Mouse (Mus musculus): Measurements from ENCODE around the gene Ifit1. TPM values are rescaled to one million over a fixed set of nuclear protein-coding genes. Genes with fewer than 3 reads are reported as not detected.

The Ifit1 gene
- polyA plus RNA-seq, 1 experiment from 2014 or later: 0.11 TPM

GRCm38 (mm10) chr19:34673476-34673875 lies 32.8 kb downstream of the Ifit1 start:
- Histone ChIP-seq H3K4me1 (ENCODE audit: control insufficient read depth, insufficient read depth, low read length) (no peaks in the 10 kb centered on the region), H3K27me3 (ENCODE audit: control insufficient read depth, insufficient read depth, low read length) (no peaks in the 10 kb centered on the region), H3K9ac (ENCODE audit: low read length) (no peak overlapping the region), H3K27ac (ENCODE audit: low read depth, low read length) (no peak overlapping the region), H3K4me3 (ENCODE audit: low read depth, low read length) (no peak overlapping the region), H3K36me3 (ENCODE audit: control insufficient read depth, insufficient read depth, low read length) (no peaks in the 10 kb centered on the region), H3K9me3 (ENCODE audit: control insufficient read depth, low read length) (no peaks in the 10 kb centered on the region), H3K4me2 (ENCODE audit: low read depth) (no peak overlapping the region)
- DNase-seq (ENCODE audit: low spot score) (no peak), ATAC-seq (ENCODE audit: insufficient read depth, low FRiP score, low TSS enrichment) (no peak)
- WGBS: 74% methylated on average over 7 of the region's 7 CpGs

GRCm38 (mm10) chr19:34678428-34678827 lies 37.8 kb downstream of the Ifit1 start:
- no peak for ATAC-seq (ENCODE audit: insufficient read depth, low FRiP score, low TSS enrichment)
- Histone ChIP-seq H3K36me3 (ENCODE audit: control insufficient read depth, insufficient read depth, low read length) (no peaks in the 10 kb centered on the region), H3K4me3 (ENCODE audit: low read depth, low read length) (no peak overlapping the region), H3K4me1 (ENCODE audit: control insufficient read depth, insufficient read depth, low read length) (no peaks in the 10 kb centered on the region), H3K27ac (ENCODE audit: low read depth, low read length) (no peak overlapping the region), H3K9me3 (ENCODE audit: control insufficient read depth, low read length) (no peaks in the 10 kb centered on the region), H3K9ac (ENCODE audit: low read length) (no peak overlapping the region), H3K4me2 (ENCODE audit: low read depth) (no peak overlapping the region), H3K27me3 (ENCODE audit: control insufficient read depth, insufficient read depth, low read length) (no peaks in the 10 kb centered on the region)
- WGBS: 88% methylated on average over 4 of the region's 4 CpGs
- DNase-seq (ENCODE audit: low spot score): no peak

- DNase-seq (ENCODE audit: low spot score): peak; percentile 53
- H3K27ac ChIP-seq (ENCODE audit: low read depth, low read length): no peak overlapping the region
- H3K4me3 ChIP-seq (ENCODE audit: low read depth, low read length): no peak overlapping the region
- H3K9ac ChIP-seq (ENCODE audit: low read length): no peak overlapping the region
- no peak for ATAC-seq (ENCODE audit: insufficient read depth, low FRiP score, low TSS enrichment)
- H3K9me3 ChIP-seq (ENCODE audit: control insufficient read depth, low read length): no peaks in the 10 kb centered on the region
- H3K4me2 ChIP-seq (ENCODE audit: low read depth): no peak overlapping the region
- no peaks in the 10 kb centered on the region for H3K27me3 ChIP-seq (ENCODE audit: control insufficient read depth, insufficient read depth, low read length)
- 55% methylated on average over 1 of the region's 1 CpGs for WGBS
- no peaks in the 10 kb centered on the region for H3K4me1 ChIP-seq (ENCODE audit: control insufficient read depth, insufficient read depth, low read length)
- no peaks in the 10 kb centered on the region for H3K36me3 ChIP-seq (ENCODE audit: control insufficient read depth, insufficient read depth, low read length)
Observed at GRCm38 (mm10) chr19:34684857-34685256, 44.2 kb downstream of the Ifit1 start.

DNA sequence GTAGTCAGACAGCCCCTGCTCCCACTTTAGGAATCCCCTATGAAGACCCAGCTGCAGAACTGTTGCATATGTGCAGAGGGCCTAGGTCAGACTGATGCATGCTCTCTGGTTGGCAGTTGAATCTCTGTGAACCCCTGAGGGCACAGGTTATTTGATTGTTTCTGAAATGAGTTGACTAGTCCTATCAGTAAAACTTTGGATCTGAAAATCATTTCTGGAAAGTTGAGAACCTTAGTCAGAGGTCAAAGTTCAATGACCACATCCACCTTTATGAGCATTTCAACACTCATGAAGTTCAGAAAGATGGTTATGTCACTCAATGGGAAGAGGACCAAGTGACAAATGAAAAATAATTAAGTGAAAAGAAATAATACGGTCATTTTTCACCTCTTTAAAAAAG lies 44.9 kb downstream of the Ifit1 start:
- no peaks in the 10 kb centered on the region for H3K27me3 ChIP-seq (ENCODE audit: control insufficient read depth, insufficient read depth, low read length)
- H3K4me1 ChIP-seq (ENCODE audit: control insufficient read depth, insufficient read depth, low read length): no peaks in the 10 kb centered on the region
- no peak overlapping the region for H3K27ac ChIP-seq (ENCODE audit: low read depth, low read length)
- H3K9me3 ChIP-seq (ENCODE audit: control insufficient read depth, low read length): no peaks in the 10 kb centered on the region
- no peak for DNase-seq (ENCODE audit: low spot score)
- ATAC-seq (ENCODE audit: insufficient read depth, low FRiP score, low TSS enrichment): no peak
- H3K4me3 ChIP-seq (ENCODE audit: low read depth, low read length): no peak overlapping the region
- H3K36me3 ChIP-seq (ENCODE audit: control insufficient read depth, insufficient read depth, low read length): no peaks in the 10 kb centered on the region
- H3K9ac ChIP-seq (ENCODE audit: low read length): no peak overlapping the region
- 91% methylated on average over 1 of the region's 1 CpGs for whole genome bisulfite sequencing
- H3K4me2 ChIP-seq (ENCODE audit: low read depth): no peak overlapping the region

DNA sequence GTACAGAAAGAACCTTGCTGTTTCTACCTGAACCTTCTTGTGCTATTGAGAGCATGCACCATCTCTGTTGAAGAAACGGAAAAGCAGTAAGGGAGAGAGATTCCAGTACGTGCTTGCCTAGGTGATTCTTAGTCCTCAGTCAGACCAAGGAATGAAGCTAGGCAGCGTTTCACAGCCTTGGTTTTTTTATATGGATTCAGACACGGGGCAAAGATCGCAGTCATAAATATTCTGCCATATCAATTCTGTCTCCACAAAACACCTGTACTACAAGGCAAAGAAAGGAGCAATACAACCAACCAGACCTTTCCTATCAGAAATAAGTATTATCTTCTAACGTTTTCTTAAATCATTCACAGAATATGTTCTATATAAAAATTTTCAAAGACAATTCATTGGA lies 50.7 kb downstream of the Ifit1 start:
- no peaks in the 10 kb centered on the region for H3K9me3 ChIP-seq (ENCODE audit: control insufficient read depth, low read length)
- H3K4me3 ChIP-seq (ENCODE audit: low read depth, low read length): no peak overlapping the region
- WGBS: 88% methylated on average over 6 of the region's 6 CpGs
- no peak overlapping the region for H3K9ac ChIP-seq (ENCODE audit: low read length)
- H3K36me3 ChIP-seq (ENCODE audit: control insufficient read depth, insufficient read depth, low read length): no peaks in the 10 kb centered on the region
- ATAC-seq (ENCODE audit: insufficient read depth, low FRiP score, low TSS enrichment): no peak
- no peak overlapping the region for H3K27ac ChIP-seq (ENCODE audit: low read depth, low read length)
- no peaks in the 10 kb centered on the region for H3K4me1 ChIP-seq (ENCODE audit: control insufficient read depth, insufficient read depth, low read length)
- H3K4me2 ChIP-seq (ENCODE audit: low read depth): no peak overlapping the region
- no peaks in the 10 kb centered on the region for H3K27me3 ChIP-seq (ENCODE audit: control insufficient read depth, insufficient read depth, low read length)
- no peak for DNase-seq (ENCODE audit: low spot score)

DNA sequence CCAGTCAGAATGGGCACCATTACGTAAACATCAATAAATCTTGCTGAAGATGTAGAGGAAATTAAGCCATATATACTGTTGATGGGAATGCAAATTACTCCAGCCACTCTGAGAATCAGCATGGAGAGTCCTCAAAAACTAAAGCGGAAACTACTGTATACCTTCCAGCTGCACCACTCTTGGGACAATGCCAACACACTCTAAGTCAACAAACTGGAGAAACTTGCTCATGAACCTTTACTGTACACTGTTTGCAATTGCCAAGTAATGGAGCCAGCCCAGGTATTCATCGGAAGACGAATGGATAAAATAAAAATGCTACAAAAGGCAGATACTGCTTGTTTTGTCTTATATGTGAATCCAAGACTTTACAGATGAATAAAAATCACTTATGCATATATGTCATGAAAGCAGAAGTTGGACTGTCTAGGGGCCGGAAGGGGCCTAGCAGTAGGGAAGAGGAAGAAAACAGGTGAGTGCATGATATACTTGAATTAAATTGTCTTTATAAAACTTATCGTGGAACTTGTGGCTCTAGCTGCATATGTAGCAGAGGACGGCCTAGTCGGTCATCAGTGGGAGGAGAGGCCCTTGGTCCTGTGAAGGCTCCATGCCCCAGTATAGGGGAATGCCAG lies 55.8 kb downstream of the Ifit1 start:
- no peak overlapping the region for H3K4me3 ChIP-seq (ENCODE audit: low read depth, low read length)
- no peak overlapping the region for H3K4me2 ChIP-seq (ENCODE audit: low read depth)
- H3K36me3 ChIP-seq (ENCODE audit: control insufficient read depth, insufficient read depth, low read length): no peaks in the 10 kb centered on the region
- 92% methylated on average over 8 of the region's 8 CpGs for WGBS
- no peak for ATAC-seq (ENCODE audit: insufficient read depth, low FRiP score, low TSS enrichment)
- H3K4me1 ChIP-seq (ENCODE audit: control insufficient read depth, insufficient read depth, low read length): no peaks in the 10 kb centered on the region
- no peak for DNase-seq (ENCODE audit: low spot score)
- no peaks in the 10 kb centered on the region for H3K27me3 ChIP-seq (ENCODE audit: control insufficient read depth, insufficient read depth, low read length)
- no peak overlapping the region for H3K9ac ChIP-seq (ENCODE audit: low read length)
- no peak overlapping the region for H3K27ac ChIP-seq (ENCODE audit: low read depth, low read length)
- H3K9me3 ChIP-seq (ENCODE audit: control insufficient read depth, low read length): no peaks in the 10 kb centered on the region

DNA sequence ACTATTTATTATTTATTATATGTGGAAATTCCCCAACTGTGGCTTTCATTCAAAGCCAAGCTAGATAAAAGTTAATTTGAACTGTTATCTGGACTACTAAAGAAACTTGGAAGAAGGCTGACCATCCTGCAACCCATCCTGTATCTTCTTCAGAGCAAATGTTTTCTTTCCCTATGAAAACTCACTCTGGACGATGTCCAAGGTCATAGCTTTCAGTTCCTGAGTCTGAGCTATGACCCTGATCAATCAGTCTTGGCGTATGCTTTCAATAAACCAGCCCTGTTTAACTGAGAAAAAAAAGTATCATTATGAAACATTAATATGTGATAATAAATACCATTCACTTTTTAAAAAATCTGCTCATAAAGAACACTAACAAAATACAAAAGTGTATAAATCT lies 56.8 kb downstream of the Ifit1 start:
- 76% methylated on average over 2 of the region's 2 CpGs for WGBS
- no peak for DNase-seq (ENCODE audit: low spot score)
- Histone ChIP-seq H3K27ac (ENCODE audit: low read depth, low read length) (no peak overlapping the region), H3K9ac (ENCODE audit: low read length) (no peak overlapping the region), H3K4me1 (ENCODE audit: control insufficient read depth, insufficient read depth, low read length) (no peaks in the 10 kb centered on the region), H3K4me2 (ENCODE audit: low read depth) (no peak overlapping the region), H3K9me3 (ENCODE audit: control insufficient read depth, low read length) (no peaks in the 10 kb centered on the region), H3K4me3 (ENCODE audit: low read depth, low read length) (no peak overlapping the region), H3K27me3 (ENCODE audit: control insufficient read depth, insufficient read depth, low read length) (no peaks in the 10 kb centered on the region), H3K36me3 (ENCODE audit: control insufficient read depth, insufficient read depth, low read length) (no peaks in the 10 kb centered on the region)
- ATAC-seq (ENCODE audit: insufficient read depth, low FRiP score, low TSS enrichment): no peak

GRCm38 (mm10) chr19:34698432-34698831 lies 57.8 kb downstream of the Ifit1 start:
- Histone ChIP-seq H3K27me3 (ENCODE audit: control insufficient read depth, insufficient read depth, low read length) (no peaks in the 10 kb centered on the region), H3K9me3 (ENCODE audit: control insufficient read depth, low read length) (no peaks in the 10 kb centered on the region), H3K9ac (ENCODE audit: low read length) (no peak overlapping the region), H3K4me1 (ENCODE audit: control insufficient read depth, insufficient read depth, low read length) (no peaks in the 10 kb centered on the region), H3K4me2 (ENCODE audit: low read depth) (no peak overlapping the region), H3K36me3 (ENCODE audit: control insufficient read depth, insufficient read depth, low read length) (no peaks in the 10 kb centered on the region), H3K27ac (ENCODE audit: low read depth, low read length) (no peak overlapping the region), H3K4me3 (ENCODE audit: low read depth, low read length) (no peak overlapping the region)
- no peak for ATAC-seq (ENCODE audit: insufficient read depth, low FRiP score, low TSS enrichment)
- WGBS: 81% methylated on average over 3 of the region's 3 CpGs
- no peak for DNase-seq (ENCODE audit: low spot score)

DNA sequence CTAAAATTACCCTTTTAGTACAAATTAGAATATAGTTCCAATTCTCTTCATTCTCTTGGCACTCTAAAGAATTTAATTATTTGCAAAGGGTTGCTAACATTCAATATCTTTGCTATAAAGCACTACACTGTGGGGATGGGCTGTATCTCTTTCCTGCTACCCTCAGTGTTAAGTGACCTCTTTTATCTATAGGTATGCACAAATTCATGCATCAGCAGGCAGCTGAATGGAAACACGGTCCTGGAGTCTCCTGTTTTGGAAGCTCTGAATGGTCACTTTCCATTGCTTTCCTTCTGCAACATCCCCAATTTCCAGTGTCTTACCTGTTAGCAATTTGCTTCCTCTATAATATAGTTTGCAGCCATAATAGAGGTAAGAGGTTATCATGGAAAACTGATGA lies 58.2 kb downstream of the Ifit1 start:
- H3K4me2 ChIP-seq (ENCODE audit: low read depth): no peak overlapping the region
- H3K4me3 ChIP-seq (ENCODE audit: low read depth, low read length): no peak overlapping the region
- H3K27me3 ChIP-seq (ENCODE audit: control insufficient read depth, insufficient read depth, low read length): no peaks in the 10 kb centered on the region
- ATAC-seq (ENCODE audit: insufficient read depth, low FRiP score, low TSS enrichment) (no peak), DNase-seq (ENCODE audit: low spot score) (no peak)
- no peak overlapping the region for H3K9ac ChIP-seq (ENCODE audit: low read length)
- H3K9me3 ChIP-seq (ENCODE audit: control insufficient read depth, low read length): no peaks in the 10 kb centered on the region
- H3K27ac ChIP-seq (ENCODE audit: low read depth, low read length): no peak overlapping the region
- H3K36me3 ChIP-seq (ENCODE audit: control insufficient read depth, insufficient read depth, low read length): no peaks in the 10 kb centered on the region
- H3K4me1 ChIP-seq (ENCODE audit: control insufficient read depth, insufficient read depth, low read length): no peaks in the 10 kb centered on the region
- 66% methylated on average over 1 of the region's 1 CpGs for WGBS
